Mouse (Mus musculus) MEL (cell line): Measurements from ENCODE around the gene Cd38. TPM values are rescaled to one million over a fixed set of nuclear protein-coding genes. Genes with fewer than 3 reads are reported as not detected.

ENCODE experiments used
- DNase-seq: peaks from one replicate; pipeline ENCODE4 v3.0.0; 2011; ENCODE audit warnings: low read depth, low spot score
- H3K27ac ChIP-seq: 2 replicates; pipeline ENCODE4 v1.5.1; 2012; ENCODE audit warnings: low read depth, mild to moderate bottlenecking, control low read depth, low read length, moderate library complexity; ENCODE audit not compliant: control insufficient read depth
- H3K27me3 ChIP-seq, 2 experiments: fragments of 150-350 bp in 1 of 2; sonication (generic) in 1 of 2; 2 replicates each; pipeline ENCODE4 v1.6.1; 2012; ENCODE audit warnings: low read length in 2 of 2, mild to moderate bottlenecking in 2 of 2, improper control_type of control experiment in 1 of 2, moderate library complexity in 1 of 2; ENCODE audit not compliant: insufficient read depth in 2 of 2, control insufficient read depth in 1 of 2
- H3K36me3 ChIP-seq, 2 experiments: 2 replicates each; pipeline ENCODE4 v1.6.1; 2012 to 2014; ENCODE audit warnings: low read length in 2 of 2, improper control_type of control experiment in 1 of 2, inconsistent platforms in 1 of 2, mild to moderate bottlenecking in 1 of 2; ENCODE audit not compliant: insufficient read depth in 2 of 2, control insufficient read depth in 1 of 2
- H3K4me1 ChIP-seq, 2 experiments: fragments of 150-350 bp in 1 of 2; sonication (generic) in 1 of 2; 2 replicates each; pipeline ENCODE4 v1.6.1; 2012; ENCODE audit warnings: low read length in 2 of 2, improper control_type of control experiment in 1 of 2, mild to moderate bottlenecking in 1 of 2; ENCODE audit not compliant: insufficient read depth in 2 of 2, control insufficient read depth in 1 of 2
- H3K4me3 ChIP-seq, 2 experiments: fragments of 150-350 bp in 1 of 2; sonication (generic) in 1 of 2; 2 replicates each; pipeline ENCODE4 v1.5.1; 2012; ENCODE audit warnings: low read depth in 2 of 2, low read length in 2 of 2, mild to moderate bottlenecking in 2 of 2, moderate library complexity in 2 of 2, control low read depth in 1 of 2, improper control_type of control experiment in 1 of 2; ENCODE audit not compliant: control insufficient read depth in 1 of 2, insufficient read depth in 1 of 2
- H3K79me2 ChIP-seq: 2 replicates; pipeline ENCODE4 v1.6.1; 2012; ENCODE audit warnings: mild to moderate bottlenecking, low read length, moderate library complexity; ENCODE audit not compliant: control insufficient read depth, poor library complexity, insufficient read depth
- H3K9ac ChIP-seq: 2 replicates; pipeline ENCODE4 v1.6.1; 2012; ENCODE audit warnings: low read depth, mild to moderate bottlenecking, control low read depth, low read length, moderate library complexity; ENCODE audit not compliant: control insufficient read depth, poor library complexity, severe bottlenecking
- H3K9me3 ChIP-seq: fragments of 150-350 bp; sonication (generic); replicated peaks from 2 replicates; pipeline ENCODE4 v1.6.1; 2012; ENCODE audit warnings: mild to moderate bottlenecking, low read length, improper control_type of control experiment, moderate library complexity; ENCODE audit not compliant: insufficient read depth
- CHD2 ChIP-seq: IDR thresholded peaks from 2 replicates; pipeline ENCODE4 v1.6.1; 2011; ENCODE audit warnings: low read length, improper control_type of control experiment
- E2F4 ChIP-seq: IDR thresholded peaks from 2 replicates; pipeline ENCODE4 v1.6.1; 2011; ENCODE audit warnings: low read depth, low read length, improper control_type of control experiment, borderline replicate concordance
- GABPA ChIP-seq: IDR thresholded peaks from 2 replicates; pipeline ENCODE4 v1.6.1; 2012; ENCODE audit warnings: low read depth, mild to moderate bottlenecking, inconsistent platforms, low read length, improper control_type of control experiment, moderate library complexity
- HCFC1 ChIP-seq: IDR thresholded peaks from 2 replicates; pipeline ENCODE4 v1.6.1; 2012; ENCODE audit warnings: low read depth, mild to moderate bottlenecking, inconsistent platforms, low read length, improper control_type of control experiment, moderate library complexity
- JUND ChIP-seq: IDR thresholded peaks from 2 replicates; pipeline ENCODE4 v1.6.1; 2011; ENCODE audit warnings: low read depth, mild to moderate bottlenecking, improper control_type of control experiment, low read length
- KAT2A ChIP-seq: conservative IDR thresholded peaks from 2 replicates; pipeline ENCODE4 v1.6.1; 2012; ENCODE audit warnings: low read depth, low read length, improper control_type of control experiment, inconsistent platforms
- MAX ChIP-seq: IDR thresholded peaks from 2 replicates; pipeline ENCODE4 v1.6.1; 2011; ENCODE audit warnings: low read length, improper control_type of control experiment
- MEF2A ChIP-seq: IDR thresholded peaks from 2 replicates; pipeline ENCODE4 v1.6.1; 2014; ENCODE audit warnings: low read depth, mild to moderate bottlenecking, inconsistent platforms, low read length, improper control_type of control experiment; ENCODE audit not compliant: poor library complexity, insufficient replicate concordance, severe bottlenecking; ENCODE audit errors: extremely low read depth
- MXI1 ChIP-seq: IDR thresholded peaks from 2 replicates; pipeline ENCODE4 v1.6.1; 2011; ENCODE audit warnings: mild to moderate bottlenecking, low read depth, low read length, improper control_type of control experiment
- MYB ChIP-seq: IDR thresholded peaks from 2 replicates; pipeline ENCODE4 v1.6.1; 2011; ENCODE audit warnings: mild to moderate bottlenecking, low read depth, low read length, improper control_type of control experiment
- MYC ChIP-seq: IDR thresholded peaks from 2 replicates; pipeline ENCODE4 v1.6.1; 2011; ENCODE audit warnings: low read depth, mild to moderate bottlenecking, low read length, improper control_type of control experiment, moderate library complexity
- NRF1 ChIP-seq: IDR thresholded peaks from 2 replicates; pipeline ENCODE4 v1.6.1; 2014; ENCODE audit warnings: low read depth, mild to moderate bottlenecking, inconsistent platforms, low read length, improper control_type of control experiment, moderate library complexity; ENCODE audit not compliant: poor library complexity, insufficient read depth, severe bottlenecking
- POLR2A ChIP-seq, 2 experiments: IDR thresholded peaks; 2 replicates each; pipeline ENCODE4 v1.6.1; 2011 to 2012; ENCODE audit warnings: low read length in 2 of 2, mild to moderate bottlenecking in 2 of 2, control low read depth in 1 of 2, improper control_type of control experiment in 1 of 2, low read depth in 1 of 2, moderate library complexity in 1 of 2; ENCODE audit not compliant: control insufficient read depth in 1 of 2, insufficient read depth in 1 of 2, poor library complexity in 1 of 2
- POLR2AphosphoS2 ChIP-seq: IDR thresholded peaks from 2 replicates; pipeline ENCODE4 v1.6.1; 2011; ENCODE audit warnings: low read length, improper control_type of control experiment
- RCOR1 ChIP-seq: IDR thresholded peaks from 2 replicates; pipeline ENCODE4 v1.6.1; 2012; ENCODE audit warnings: low read depth, mild to moderate bottlenecking, inconsistent platforms, low read length, improper control_type of control experiment
- SMC3 ChIP-seq: IDR thresholded peaks from 2 replicates; pipeline ENCODE4 v1.6.1; 2011; ENCODE audit warnings: low read depth, low read length, improper control_type of control experiment
- TAL1 ChIP-seq: IDR thresholded peaks from 2 replicates; pipeline ENCODE4 v1.6.1; 2012; ENCODE audit warnings: mild to moderate bottlenecking, inconsistent platforms, low read length, moderate library complexity, mixed read lengths
- TBP ChIP-seq: IDR thresholded peaks from 2 replicates; pipeline ENCODE4 v1.8.0; 2011; ENCODE audit warnings: low read depth, low read length, improper control_type of control experiment
- UBTF ChIP-seq: IDR thresholded peaks from 2 replicates; pipeline ENCODE4 v1.6.1; 2012; ENCODE audit warnings: low read depth, mild to moderate bottlenecking, inconsistent platforms, low read length, improper control_type of control experiment, moderate library complexity, borderline replicate concordance; ENCODE audit not compliant: insufficient read depth
- USF1 ChIP-seq: IDR thresholded peaks from 2 replicates; pipeline ENCODE4 v1.6.1; 2014; ENCODE audit warnings: low read depth, mild to moderate bottlenecking, inconsistent platforms, low read length, improper control_type of control experiment, moderate library complexity
- ZC3H11A ChIP-seq: IDR thresholded peaks from 2 replicates; pipeline ENCODE4 v1.6.1; 2012; ENCODE audit warnings: low read depth, mild to moderate bottlenecking, inconsistent platforms, low read length, improper control_type of control experiment
- ZKSCAN1 ChIP-seq: IDR thresholded peaks from 2 replicates; pipeline ENCODE4 v1.6.1; 2012; ENCODE audit warnings: low read depth, mild to moderate bottlenecking, inconsistent platforms, low read length, improper control_type of control experiment, moderate library complexity
- ZMIZ1 ChIP-seq: IDR thresholded peaks from 2 replicates; pipeline ENCODE4 v1.6.1; 2012; ENCODE audit warnings: low read depth, mild to moderate bottlenecking, inconsistent platforms, low read length, improper control_type of control experiment, moderate library complexity
- polyA plus RNA-seq, 2 experiments: library from polyadenylated mRNA; stranded (reverse) in 1 of 2; unstranded in 1 of 2; fragments of >175 nt in 1 of 2; fragments of >200 nt in 1 of 2; gene quantifications; 2 replicates each; pipeline versions ENCODE4 v1.2.1 to v1.2.4; 2012; ENCODE audit warnings: low replicate concordance in 2 of 2, low read depth in 1 of 2; ENCODE audit not compliant: insufficient read length in 2 of 2, insufficient read depth in 1 of 2, missing spikeins in 1 of 2
- total RNA-seq: library from RNA; depleted of rRNA; stranded (reverse); fragments of 300-350 nt; gene quantifications from 2 replicates; pipeline ENCODE4 v1.2.3, GENCODE M21; 2012

Gene Cd38
- total and polyA plus RNA-seq, 3 experiments, result not detected

DNA sequence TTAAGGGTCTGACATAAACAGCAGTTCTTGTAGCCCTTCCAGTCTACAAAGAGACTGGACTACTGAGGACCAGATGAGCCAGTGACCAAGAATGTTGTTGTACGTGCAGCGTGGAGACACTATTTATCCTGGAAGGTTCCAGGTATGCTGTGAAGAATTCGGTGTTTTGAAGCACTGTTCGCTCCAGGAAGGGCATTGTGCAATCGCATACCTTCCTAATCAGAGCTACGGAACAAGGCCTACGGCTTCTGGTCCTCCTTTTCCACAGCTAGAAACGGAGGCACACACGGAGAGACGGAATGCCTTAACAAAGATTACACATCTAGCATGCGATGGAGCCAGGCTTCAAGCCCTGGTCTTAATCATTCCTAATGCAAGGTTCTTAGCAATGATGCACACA, 47.6 kb upstream of the Cd38 start:
- no peak overlapping the region for H3K27ac ChIP-seq
- no peaks in the 10 kb centered on the region for H3K4me1 ChIP-seq

DNA sequence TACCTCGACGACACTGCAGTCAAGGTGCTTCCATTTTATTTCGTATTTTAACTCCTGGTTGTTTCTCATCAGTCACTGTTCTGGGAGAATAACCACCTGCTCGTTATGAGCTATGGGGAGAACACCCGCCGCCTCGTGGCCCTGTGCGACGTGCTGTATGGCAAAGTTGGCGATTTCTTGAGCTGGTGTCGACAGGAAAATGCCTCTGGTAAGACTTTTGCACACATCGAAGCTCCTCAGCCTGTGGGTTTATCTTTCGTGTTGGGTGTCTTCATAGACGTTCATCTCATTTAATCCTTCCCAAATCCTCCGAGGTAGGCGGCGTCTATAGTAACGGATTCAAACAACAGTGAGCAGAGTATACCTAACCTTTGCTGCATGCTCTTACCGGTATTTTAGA, 46.8 kb upstream of the Cd38 start, which contains the start of gene Fbxl5:
Gene Fbxl5 (minus strand): TSS at position 101 of the 400 bp plus-strand sequence.
- no peak within 1 kb of the TSS for H3K4me3 ChIP-seq

More for the DNA sequence above, 47.6 kb upstream of the Cd38 start:
- Histone ChIP-seq H3K79me2 (no peaks in the 10 kb centered on the region), H3K4me3 (no peak overlapping the region), H3K9ac (no peak overlapping the region), H3K27me3 (peaks cover under 1 to 10% of the 10 kb centered on the region in 2 experiments; a peak in 2 of 4 replicates), H3K9me3 (no peaks in the 10 kb centered on the region), H3K36me3 (no peaks in the 10 kb centered on the region)
- no peak for DNase-seq
- no peak for TF ChIP-seq RCOR1
- TF ChIP-seq KAT2A, result no peak
- TF ChIP-seq POLR2A (IDR thresholded peaks at IDR 0.05; ENCODE audit: control insufficient read depth in 1 of 2, insufficient read depth in 1 of 2, low read depth in 1 of 2, low read length in 2 of 2, poor library complexity in 1 of 2), result no peak

GRCm38 (mm10) chr5:43822199-43822598, 46.2 kb upstream of the Cd38 start:
- Histone ChIP-seq H3K27me3 (peaks cover 0 to 7% of the 10 kb centered on the region in 2 experiments; a peak in 2 of 4 replicates), H3K36me3 (no peaks in the 10 kb centered on the region), H3K4me1 (no peaks in the 10 kb centered on the region), H3K4me3 (no peak overlapping the region), H3K27ac (no peak overlapping the region), H3K9ac (no peak overlapping the region), H3K79me2 (no peaks in the 10 kb centered on the region), H3K9me3 (no peaks in the 10 kb centered on the region)
- no peak for DNase-seq
- TF ChIP-seq CHD2 (no peak), HCFC1 (no peak), ZKSCAN1 (no peak), MYC (no peak), ZMIZ1 (no peak), SMC3 (no peak), GABPA (no peak), POLR2A (IDR thresholded peaks at IDR 0.05; ENCODE audit: control insufficient read depth in 1 of 2, insufficient read depth in 1 of 2, low read depth in 1 of 2, low read length in 2 of 2, poor library complexity in 1 of 2) (no peak), UBTF (no peak)

More for the DNA sequence above, 46.8 kb upstream of the Cd38 start, which contains the start of gene Fbxl5:
- Histone ChIP-seq H3K79me2 (no peaks in the 10 kb centered on the region), H3K9ac (no peak within 1 kb of the TSS), H3K27ac (no peak within 1 kb of the TSS), H3K4me1 (no peaks in the 10 kb centered on the region), H3K27me3 (peaks cover 0 to 9% of the 10 kb centered on the region in 2 experiments; a peak in 1 of 4 replicates), H3K9me3 (no peaks in the 10 kb centered on the region), H3K36me3 (no peaks in the 10 kb centered on the region)
- DNase-seq, result no peak
- no peak for TF ChIP-seq POLR2AphosphoS2
- TF ChIP-seq RCOR1, result no peak
- no peak for TF ChIP-seq JUND
- TF ChIP-seq POLR2A (IDR thresholded peaks at IDR 0.05; ENCODE audit: control insufficient read depth in 1 of 2, insufficient read depth in 1 of 2, low read depth in 1 of 2, low read length in 2 of 2, poor library complexity in 1 of 2), result no peak
- TF ChIP-seq NRF1, result no peak
- TF ChIP-seq E2F4, result no peak
- TF ChIP-seq USF1, result no peak
- no peak for TF ChIP-seq TAL1
- no peak for TF ChIP-seq TBP
- TF ChIP-seq MYB, result no peak
- no peak for TF ChIP-seq MXI1
- TF ChIP-seq MEF2A, result no peak
- no peak for TF ChIP-seq GABPA
- no peak for TF ChIP-seq MAX
- no peak for TF ChIP-seq ZC3H11A
